Mouse (Mus musculus) liver, embryonic 14 days (tissue): ENCODE measurements around the gene Acox2. TPM values are rescaled to one million over a fixed set of nuclear protein-coding genes. Genes with fewer than 3 reads are reported as not detected.

Source experiments
- polyA plus RNA-seq: library from polyadenylated mRNA; depleted of rRNA; stranded (reverse); fragments of >200 nt; gene quantifications from 2 replicates; pipeline ENCODE4 v1.2.3, GENCODE M21; 2012; rRNA removed

The Acox2 gene
- polyA plus RNA-seq, result 15.9 and 20.2 TPM in 2 replicates

DNA sequence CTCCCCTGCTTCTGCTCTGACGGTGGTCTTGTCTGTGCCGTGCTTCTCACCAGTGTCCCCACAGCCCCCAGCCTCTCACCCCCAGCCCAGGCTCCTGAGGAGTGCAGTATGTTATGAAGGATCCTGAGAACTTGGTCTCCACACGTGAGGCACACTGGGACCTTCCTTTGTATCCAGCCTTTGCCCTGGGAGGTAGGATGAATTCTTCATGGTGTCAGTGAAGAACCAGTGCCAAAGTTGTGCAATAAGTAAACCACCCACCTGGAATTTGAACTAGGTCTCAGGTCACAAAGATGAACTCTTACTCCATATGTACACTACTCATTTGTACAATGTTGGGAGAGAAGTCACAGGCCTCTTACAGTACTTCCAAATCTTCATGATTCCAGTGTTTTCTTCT, at the start of gene Acox2:
Gene Acox2, minus strand, starts transcription at position 188 of the 400 bp plus-strand sequence.

DNA sequence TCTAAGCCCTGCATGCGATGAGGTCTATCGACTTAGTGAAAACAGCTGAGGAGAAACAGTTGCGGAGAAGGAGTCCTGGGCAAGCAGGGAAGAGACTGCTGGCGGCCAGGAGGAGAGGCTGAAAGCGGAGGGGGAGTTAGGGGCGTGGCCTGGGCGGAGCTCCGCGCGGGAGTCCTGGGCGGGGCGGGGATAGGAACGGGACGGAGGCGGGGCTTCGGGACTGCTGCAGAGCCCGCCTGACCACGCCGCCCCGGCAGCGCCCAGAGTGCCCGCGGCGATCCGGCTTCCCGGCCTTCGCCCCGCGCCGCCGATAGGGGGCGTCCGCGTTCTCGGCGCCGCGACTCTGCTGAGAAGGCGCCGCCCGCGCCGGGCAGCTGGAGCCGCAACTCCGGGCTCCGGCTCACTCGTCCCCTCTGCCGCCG, 45.3 kb downstream of the Acox2 start, which contains the start of gene Kctd6:
Gene Kctd6, plus strand, starts transcription at position 338 of the 422 bp plus-strand sequence.

Other genes with a start within 250 kb of the Acox2 start
- 10.8 and 10.9 TPM in 2 replicates for gene Rpp14, start 179.0 kb downstream of the Acox2 start, polyA plus RNA-seq
- 7.0 and 7.5 TPM in 2 replicates for gene Pxk, start 161.1 kb downstream of the Acox2 start, polyA plus RNA-seq
- gene Pdhb, start 86.3 kb downstream of the Acox2 start, polyA plus RNA-seq, result 84.3 and 86.3 TPM in 2 replicates
- 3.1 and 4.4 TPM in 2 replicates for gene Kctd6, start 45.2 kb downstream of the Acox2 start, polyA plus RNA-seq
- 0.05 and 0.08 TPM in 2 replicates for gene Fam107a, start 58.7 kb upstream of the Acox2 start, polyA plus RNA-seq
- gene Oit1, start 119.4 kb upstream of the Acox2 start, polyA plus RNA-seq, result not detected in 2 replicates